Mouse (Mus musculus) adipocyte (in vitro differentiated cells): Measurements from ENCODE around the gene Dcst2.
A peak's percentile ranks its signal among the peaks of the same experiment; 100 is the strongest.

ENCODE experiments used
- DNase-seq: peaks from one replicate; pipeline ENCODE4 v3.0.0-alpha.2; 2016; ENCODE audit warnings: low spot score

Gene Dcst2

GRCm38 (mm10) chr3:89388134-89388881 lies 26.5 kb downstream of the Dcst2 start:
- DNase-seq = peak; percentile 64

GRCm38 (mm10) chr3:89388901-89389740 lies 27.3 kb downstream of the Dcst2 start:
- DNase-seq = peak; percentile 62

- peak; percentile 85 for DNase-seq
Measured at GRCm38 (mm10) chr3:89390111-89390515, 28.3 kb downstream of the Dcst2 start.

GRCm38 (mm10) chr3:89390699-89391662 lies 29.2 kb downstream of the Dcst2 start:
- DNase-seq = peak; percentile 91

- DNase-seq = peak; percentile 86
Measured at GRCm38 (mm10) chr3:89391663-89392511, 30.1 kb downstream of the Dcst2 start.

GRCm38 (mm10) chr3:89392871-89393311 lies 31.1 kb downstream of the Dcst2 start:
- peak; percentile 64 for DNase-seq

GRCm38 (mm10) chr3:89393605-89394004 lies 31.8 kb downstream of the Dcst2 start:
- DNase-seq = peak; percentile 99

- peak; percentile 96 for DNase-seq
Measured at GRCm38 (mm10) chr3:89394006-89394893, 32.5 kb downstream of the Dcst2 start, which contains the start of gene Zbtb7b. Zbtb7b (minus strand) TSS chr3:89394776.

- peak; percentile 95 for DNase-seq
Measured at GRCm38 (mm10) chr3:89394894-89395256, 33.1 kb downstream of the Dcst2 start.

GRCm38 (mm10) chr3:89395419-89395805 lies 33.6 kb downstream of the Dcst2 start:
- DNase-seq = peak; percentile 61

GRCm38 (mm10) chr3:89395806-89396653 lies 34.3 kb downstream of the Dcst2 start:
- peak; percentile 85 for DNase-seq

- no peak for DNase-seq
Measured at GRCm38 (mm10) chr3:89396654-89397005, 34.9 kb downstream of the Dcst2 start.

GRCm38 (mm10) chr3:89401329-89401728 lies 39.6 kb downstream of the Dcst2 start:
- DNase-seq = no peak

GRCm38 (mm10) chr3:89402693-89403092 lies 40.9 kb downstream of the Dcst2 start, which contains the start of gene Lenep:
Lenep (minus strand) TSS chr3:89402793.
- no peak for DNase-seq

GRCm38 (mm10) chr3:89406887-89407286 lies 45.1 kb downstream of the Dcst2 start:
- no peak for DNase-seq

- no peak for DNase-seq
Measured at GRCm38 (mm10) chr3:89408448-89408847, 46.7 kb downstream of the Dcst2 start.

- DNase-seq = peak; percentile 79
Measured at GRCm38 (mm10) chr3:89409701-89410100, 47.9 kb downstream of the Dcst2 start.

- DNase-seq = no peak
Measured at GRCm38 (mm10) chr3:89410864-89411263, 49.1 kb downstream of the Dcst2 start.
